Mouse (Mus musculus) layer of hippocampus, adult 11-12 months (tissue): Measurements from ENCODE around the gene Serinc3.
"Not testable (repeated sequence)": the region's sequence is repeated elsewhere in the genome, so short reads cannot be mapped to it uniquely, and the experiment has no call there.

ENCODE experiments used
- DNase-seq: peaks from one replicate; pipeline ENCODE4 v3.0.0; 2022; ENCODE audit warnings: low spot score

The Serinc3 gene

GRCm38 (mm10) chr2:163662698-163663221, 17.8 kb upstream of the Serinc3 start:
- no peak for DNase-seq

- DNase-seq: no peak
These were observed 17.1 kb upstream of the Serinc3 start for GRCm38 (mm10) chr2:163662076-163662475.

- DNase-seq: no peak
These were observed 16.5 kb upstream of the Serinc3 start for GRCm38 (mm10) chr2:163661371-163661850.

- no peak for DNase-seq
These were observed 15.3 kb upstream of the Serinc3 start for GRCm38 (mm10) chr2:163660103-163660701.

- no peak for DNase-seq
These were observed 14.5 kb upstream of the Serinc3 start for GRCm38 (mm10) chr2:163659431-163659830.

- DNase-seq: peak; percentile 49
These were observed 14.0 kb upstream of the Serinc3 start for GRCm38 (mm10) chr2:163658941-163659340.

GRCm38 (mm10) chr2:163657975-163658886, 13.3 kb upstream of the Serinc3 start, which contains the start of gene Pkig:
Pkig (plus strand) TSS chr2:163658386.
- DNase-seq: peak; percentile 83

GRCm38 (mm10) chr2:163657486-163657885, 12.6 kb upstream of the Serinc3 start:
- DNase-seq: no peak

- DNase-seq: not testable (repeated sequence)
These were observed 10.8 kb upstream of the Serinc3 start for GRCm38 (mm10) chr2:163655699-163656098.

- no peak for DNase-seq
These were observed 1.6 kb upstream of the Serinc3 start for GRCm38 (mm10) chr2:163646461-163647080.

- no peak for DNase-seq
These were observed 949 bp upstream of the Serinc3 start for GRCm38 (mm10) chr2:163645700-163646460.

GRCm38 (mm10) chr2:163644047-163644446, 884 bp downstream of the Serinc3 start:
- DNase-seq: no peak

GRCm38 (mm10) chr2:163643576-163643971, 1.4 kb downstream of the Serinc3 start:
- DNase-seq: no peak

- peak; percentile 59 for DNase-seq
These were observed 2.0 kb downstream of the Serinc3 start for GRCm38 (mm10) chr2:163642685-163643575.

GRCm38 (mm10) chr2:163641681-163642080, 3.2 kb downstream of the Serinc3 start:
- no peak for DNase-seq

- no peak for DNase-seq
These were observed 4.4 kb downstream of the Serinc3 start for GRCm38 (mm10) chr2:163640493-163640892.

GRCm38 (mm10) chr2:163637655-163638266, 7.2 kb downstream of the Serinc3 start:
- DNase-seq: no peak

GRCm38 (mm10) chr2:163636057-163636456, 8.9 kb downstream of the Serinc3 start:
- DNase-seq: no peak

GRCm38 (mm10) chr2:163634211-163634610, 10.7 kb downstream of the Serinc3 start:
- no peak for DNase-seq

- DNase-seq: no peak
These were observed 13.2 kb downstream of the Serinc3 start for GRCm38 (mm10) chr2:163631715-163632114.
